Mouse (Mus musculus): ENCODE data around the gene Larp4b.

DNA sequence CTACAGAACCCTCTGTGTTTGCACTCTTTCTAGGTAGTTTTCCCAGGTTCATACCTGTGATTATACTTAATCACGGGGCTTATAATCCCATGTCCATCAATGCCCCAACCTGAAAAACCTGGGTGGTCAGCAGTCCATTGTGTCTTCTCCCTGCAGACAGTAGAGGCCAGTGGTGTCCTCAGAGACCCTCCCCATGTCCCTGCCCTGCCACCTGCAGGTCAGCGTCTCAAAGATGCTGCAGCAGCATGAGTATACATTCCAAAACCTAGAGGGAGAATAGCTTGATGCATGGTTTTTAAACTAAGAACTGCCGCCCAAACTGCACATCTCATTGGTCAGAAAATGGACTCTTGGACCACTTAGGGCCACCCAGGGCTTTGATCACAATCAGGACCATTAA, 85.0 kb downstream of the Larp4b start:
- TF ChIP-seq CTCF (IDR thresholded peaks at IDR 0.05; ENCODE audit: borderline replicate concordance, extremely low read depth, insufficient read depth, insufficient read length), result no peak
- TF ChIP-seq POLR2A (IDR thresholded peaks at IDR 0.05; ENCODE audit: borderline replicate concordance, extremely low read depth, insufficient read depth, insufficient read length, poor library complexity, severe bottlenecking), result no peak
